Mouse (Mus musculus): ENCODE results near the gene Zmat3. TPM values are rescaled to one million over a fixed set of nuclear protein-coding genes. Genes with fewer than 3 reads are reported as not detected.

Zmat3 gene
- polyA plus RNA-seq, 1 experiment from 2014 or later: 8.2 TPM

DNA sequence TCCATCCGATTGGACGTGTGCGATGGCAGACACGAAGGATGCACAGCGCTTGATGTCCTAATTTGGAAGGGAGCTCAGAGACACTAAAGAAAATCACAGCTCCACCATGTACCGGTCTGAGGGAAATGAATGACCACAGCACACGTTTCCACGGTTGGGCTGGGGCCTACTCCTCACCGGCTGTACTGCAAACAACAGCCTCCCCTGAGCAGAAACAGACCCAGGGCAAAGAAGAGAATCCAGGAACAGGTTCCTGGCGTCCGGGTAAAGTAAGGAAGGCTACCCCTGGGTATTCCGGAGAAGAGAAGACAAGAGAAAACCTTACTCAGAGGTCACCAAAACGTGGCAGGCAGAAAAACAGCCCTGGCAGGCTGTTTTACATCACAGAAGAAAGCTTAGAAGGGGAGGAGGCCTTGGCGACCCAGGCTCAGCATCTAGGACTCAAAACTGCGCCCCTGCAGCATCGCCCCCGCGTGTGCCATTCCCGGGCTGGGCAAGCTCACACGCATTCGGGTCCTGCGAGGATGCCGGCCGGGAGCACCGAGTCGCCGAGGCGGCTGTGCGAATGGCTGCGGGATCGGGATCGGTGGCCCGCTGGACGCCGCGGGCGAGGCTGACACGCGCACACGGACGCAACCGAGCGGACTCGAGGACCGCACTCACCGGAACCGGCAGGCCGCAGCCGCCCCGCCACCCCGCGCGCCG, 821 bp downstream of the Zmat3 start:
- Histone ChIP-seq H3K9ac (peak overlapping the region; percentile 82), H3K4me3 (peak overlapping the region; percentile 75), H3K9me3 (no peaks in the 10 kb centered on the region), H3K4me2 (peak overlapping the region; percentile 88), H3K27me3 (no peaks in the 10 kb centered on the region), H3K36me3 (0 out of 2 replicates have a peak, but pooled peaks cover 4% of the 10 kb centered on the region), H3K4me1 (replicated peaks) (peaks cover 36% of the 10 kb centered on the region), H3K27ac (replicated peaks) (peak overlapping the region; percentile 93)
- WGBS: under 1% methylated on average over 39 of the region's 54 CpGs
- peak; percentile 73 for ATAC-seq (ENCODE audit: low FRiP score, low read depth)

DNA sequence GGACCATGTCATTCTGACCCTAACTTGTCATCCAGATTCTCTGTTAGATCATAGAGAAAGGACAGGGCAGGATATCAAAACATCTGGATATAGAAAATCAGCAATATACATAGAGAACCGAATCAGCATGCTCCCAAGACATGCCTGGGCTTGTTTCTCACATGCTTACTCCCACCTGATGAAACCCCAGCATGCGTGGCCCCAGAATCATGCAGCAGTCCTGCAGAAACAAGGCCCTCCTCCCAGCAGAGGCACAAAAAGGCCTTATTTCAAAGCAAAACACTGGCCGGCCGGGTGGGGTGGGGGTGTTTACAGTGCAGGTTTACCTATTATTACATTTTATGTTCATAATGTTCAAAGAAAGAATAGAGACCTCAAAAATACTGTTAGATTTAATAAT, 1.6 kb downstream of the Zmat3 start:
- H3K27me3 ChIP-seq: no peaks in the 10 kb centered on the region
- H3K27ac ChIP-seq (replicated peaks): peak overlapping the region; percentile 32; the same call in 1 of the 2 replicates
- H3K4me1 ChIP-seq (replicated peaks): peaks cover 36% of the 10 kb centered on the region

GRCm38 (mm10) chr3:32361221-32361620, 4.6 kb downstream of the Zmat3 start:
- Histone ChIP-seq H3K36me3 (0 out of 2 replicates have a peak, but pooled peaks cover 4% of the 10 kb centered on the region), H3K4me2 (no peak overlapping the region), H3K27ac (replicated peaks) (no peak overlapping the region), H3K9me3 (no peaks in the 10 kb centered on the region), H3K27me3 (no peaks in the 10 kb centered on the region), H3K4me1 (replicated peaks) (peaks cover 30% of the 10 kb centered on the region), H3K9ac (no peak overlapping the region), H3K4me3 (no peak overlapping the region)
- WGBS: 34% methylated on average over 6 of the region's 6 CpGs
- no peak for ATAC-seq (ENCODE audit: low FRiP score, low read depth)

More for the DNA sequence above, 1.6 kb downstream of the Zmat3 start:
- no peaks in the 10 kb centered on the region for H3K9me3 ChIP-seq
- peak overlapping the region; percentile 88 for H3K4me2 ChIP-seq
- ATAC-seq (ENCODE audit: low FRiP score, low read depth): no peak
- H3K4me3 ChIP-seq: peak overlapping the region; percentile 75
- peak overlapping the region; percentile 82 for H3K9ac ChIP-seq
- WGBS: 32% methylated on average over 4 of the region's 4 CpGs
- H3K36me3 ChIP-seq: 0 out of 2 replicates have a peak, but pooled peaks cover 4% of the 10 kb centered on the region

DNA sequence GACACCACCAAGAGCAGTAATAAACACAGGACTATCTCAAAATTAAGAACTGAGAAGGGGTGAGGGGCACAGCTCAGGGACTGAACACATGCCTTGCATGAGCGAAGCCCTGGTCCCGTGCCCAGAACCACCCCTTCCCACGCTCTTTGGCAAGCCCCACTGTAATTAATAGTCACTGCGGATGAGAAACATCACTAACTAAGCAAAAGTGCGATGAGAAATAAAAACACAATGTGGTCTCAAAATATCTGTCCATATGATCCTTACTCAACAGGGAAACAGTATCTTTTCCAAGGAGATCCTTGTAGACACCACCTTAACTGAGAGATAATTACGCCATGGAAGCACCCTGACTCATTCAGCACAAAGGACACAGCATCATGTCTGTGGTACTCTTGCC, 17.9 kb downstream of the Zmat3 start:
- 68% methylated on average over 6 of the region's 6 CpGs for WGBS
- Histone ChIP-seq H3K27me3 (no peaks in the 10 kb centered on the region), H3K36me3 (peaks cover 19% of the 10 kb centered on the region), H3K4me3 (no peak overlapping the region), H3K9me3 (no peaks in the 10 kb centered on the region), H3K9ac (no peak overlapping the region), H3K4me1 (replicated peaks) (no peaks in the 10 kb centered on the region), H3K27ac (replicated peaks) (no peak overlapping the region), H3K4me2 (no peak overlapping the region)
- ATAC-seq (ENCODE audit: low FRiP score, low read depth): peak; percentile 69

- Histone ChIP-seq H3K27ac (replicated peaks) (no peak overlapping the region), H3K4me2 (no peak overlapping the region), H3K9me3 (no peaks in the 10 kb centered on the region), H3K9ac (no peak overlapping the region), H3K4me1 (replicated peaks) (no peaks in the 10 kb centered on the region), H3K27me3 (no peaks in the 10 kb centered on the region), H3K4me3 (no peak overlapping the region), H3K36me3 (peaks cover 34% of the 10 kb centered on the region)
- WGBS: 89% methylated on average over 11 of the region's 11 CpGs
- ATAC-seq (ENCODE audit: low FRiP score, low read depth): 0 out of 2 replicates have a peak, but pooled peaks have one; percentile 36
Observed at GRCm38 (mm10) chr3:32345249-32345648, 20.6 kb downstream of the Zmat3 start.

DNA sequence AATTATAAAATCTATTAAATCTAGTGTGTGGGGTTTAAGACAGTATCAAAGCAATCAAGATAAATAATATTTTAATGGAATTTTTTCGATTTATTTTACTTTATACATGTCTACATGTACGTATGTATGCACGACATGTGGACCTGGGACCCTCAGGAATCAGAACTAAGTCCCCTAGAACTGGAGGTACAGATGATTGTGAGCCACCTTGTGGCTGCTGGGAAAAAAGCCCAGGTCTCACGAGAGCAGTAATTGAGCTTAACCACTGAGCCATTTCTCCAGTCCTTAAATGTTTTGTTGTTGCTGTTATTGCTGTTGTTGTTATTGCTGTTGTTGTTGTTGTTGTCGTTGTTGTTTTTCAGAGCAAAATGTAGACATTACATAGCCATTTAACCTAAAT, 21.0 kb downstream of the Zmat3 start:
- Histone ChIP-seq H3K27ac (replicated peaks) (no peak overlapping the region), H3K9ac (no peak overlapping the region), H3K4me3 (no peak overlapping the region), H3K9me3 (no peaks in the 10 kb centered on the region), H3K4me1 (replicated peaks) (no peaks in the 10 kb centered on the region), H3K4me2 (no peak overlapping the region), H3K27me3 (no peaks in the 10 kb centered on the region), H3K36me3 (peaks cover 30% of the 10 kb centered on the region)
- no peak for ATAC-seq (ENCODE audit: low FRiP score, low read depth)
- WGBS: 78% methylated on average over 5 of the region's 5 CpGs

DNA sequence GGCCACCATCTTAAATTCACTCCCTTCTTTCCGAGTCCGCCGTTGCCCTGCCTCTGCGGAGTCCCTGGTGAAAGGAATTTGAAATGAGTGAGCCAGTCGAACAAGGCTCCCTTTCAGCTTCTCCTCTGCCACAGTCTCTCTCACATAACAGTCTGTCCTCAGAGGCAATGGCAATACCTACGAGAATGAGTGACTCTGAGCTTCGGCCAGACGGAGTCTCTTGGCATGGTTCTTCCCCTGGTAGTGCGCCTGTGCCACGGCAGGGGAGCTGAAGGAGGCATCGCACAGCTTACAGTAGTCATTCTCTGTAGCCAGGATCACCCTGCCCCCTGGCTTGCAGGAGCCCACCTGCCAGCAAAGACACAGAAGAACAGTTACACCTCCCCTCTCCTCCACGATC, 22.4 kb downstream of the Zmat3 start:
- Histone ChIP-seq H3K4me1 (replicated peaks) (no peaks in the 10 kb centered on the region), H3K4me2 (no peak overlapping the region), H3K27me3 (no peaks in the 10 kb centered on the region), H3K27ac (replicated peaks) (0 out of 2 replicates have a peak overlapping the region, but pooled peaks have one; percentile 45), H3K9ac (no peak overlapping the region), H3K9me3 (no peaks in the 10 kb centered on the region), H3K4me3 (no peak overlapping the region), H3K36me3 (peaks cover 30% of the 10 kb centered on the region)
- WGBS: 77% methylated on average over 12 of the region's 12 CpGs
- peak; percentile 71; the same call in 1 of the 2 replicates for ATAC-seq (ENCODE audit: low FRiP score, low read depth)

GRCm38 (mm10) chr3:32341434-32341833, 24.4 kb downstream of the Zmat3 start:
- WGBS: 94% methylated on average over 19 of the region's 19 CpGs
- no peaks in the 10 kb centered on the region for H3K4me1 ChIP-seq (replicated peaks)

DNA sequence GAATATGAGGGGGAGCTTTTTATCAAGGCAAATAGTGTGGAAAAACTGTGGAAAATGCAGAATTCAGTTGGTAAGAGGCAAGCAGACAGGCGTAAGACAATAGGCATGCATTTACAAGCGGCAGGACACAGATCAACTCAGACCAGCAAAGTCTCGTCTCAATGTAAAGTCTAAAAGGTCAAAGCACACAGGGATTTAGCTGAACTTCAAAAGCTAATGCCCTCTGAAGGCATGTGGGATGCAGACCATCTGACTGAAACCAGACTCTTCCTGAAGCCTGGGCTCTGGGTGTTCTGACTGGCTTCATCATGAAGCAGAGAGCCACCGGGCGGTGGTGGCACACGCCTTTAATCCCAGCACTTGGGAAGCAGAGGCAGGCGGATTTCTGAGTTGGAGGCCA, 27.6 kb downstream of the Zmat3 start:
- no peak overlapping the region for H3K27ac ChIP-seq (replicated peaks)
- no peak for ATAC-seq (ENCODE audit: low FRiP score, low read depth)
- H3K9me3 ChIP-seq: no peaks in the 10 kb centered on the region
- no peak overlapping the region for H3K4me3 ChIP-seq
- no peaks in the 10 kb centered on the region for H3K4me1 ChIP-seq (replicated peaks)
- H3K9ac ChIP-seq: no peak overlapping the region
- no peak overlapping the region for H3K4me2 ChIP-seq
- H3K36me3 ChIP-seq: peaks cover 26% of the 10 kb centered on the region
- no peaks in the 10 kb centered on the region for H3K27me3 ChIP-seq
- 85% methylated on average over 7 of the region's 7 CpGs for WGBS

More at GRCm38 (mm10) chr3:32341434-32341833, 24.4 kb downstream of the Zmat3 start:
- no peak overlapping the region for H3K27ac ChIP-seq (replicated peaks)
- H3K9ac ChIP-seq: no peak overlapping the region
- H3K4me2 ChIP-seq: no peak overlapping the region
- no peak overlapping the region for H3K4me3 ChIP-seq
- no peak for ATAC-seq (ENCODE audit: low FRiP score, low read depth)
- H3K36me3 ChIP-seq: peaks cover 30% of the 10 kb centered on the region
- no peaks in the 10 kb centered on the region for H3K27me3 ChIP-seq
- H3K9me3 ChIP-seq: no peaks in the 10 kb centered on the region

DNA sequence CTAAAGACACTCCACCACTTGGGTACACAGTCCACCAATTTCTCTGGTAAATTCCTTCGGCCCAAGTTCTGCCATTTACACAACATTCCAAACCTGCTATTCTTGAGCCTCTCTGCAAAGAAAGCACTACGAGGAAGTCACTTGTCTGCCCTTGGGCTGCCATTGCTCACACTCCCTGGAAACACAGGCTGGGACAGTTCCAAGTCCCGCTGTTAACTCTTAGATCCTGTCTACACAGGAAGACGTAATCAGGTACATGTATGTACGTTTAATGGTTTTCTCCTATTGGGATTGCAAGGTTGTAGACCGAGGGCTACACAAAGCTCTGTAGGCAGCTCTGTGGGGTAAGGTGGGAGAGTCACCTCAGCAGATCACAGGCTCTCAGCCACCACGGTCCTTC, 28.0 kb downstream of the Zmat3 start:
- no peak overlapping the region for H3K27ac ChIP-seq (replicated peaks)
- H3K4me2 ChIP-seq: no peak overlapping the region
- ATAC-seq (ENCODE audit: low FRiP score, low read depth): no peak
- no peak overlapping the region for H3K9ac ChIP-seq
- H3K4me3 ChIP-seq: no peak overlapping the region
- 89% methylated on average over 7 of the region's 7 CpGs for WGBS
- peaks cover 21% of the 10 kb centered on the region for H3K36me3 ChIP-seq
- H3K27me3 ChIP-seq: no peaks in the 10 kb centered on the region
- H3K9me3 ChIP-seq: no peaks in the 10 kb centered on the region
- H3K4me1 ChIP-seq (replicated peaks): no peaks in the 10 kb centered on the region

- Histone ChIP-seq H3K4me2 (no peak overlapping the region), H3K36me3 (no peaks in the 10 kb centered on the region), H3K27ac (replicated peaks) (no peak overlapping the region), H3K4me3 (no peak overlapping the region), H3K27me3 (no peaks in the 10 kb centered on the region), H3K4me1 (replicated peaks) (no peaks in the 10 kb centered on the region), H3K9me3 (no peaks in the 10 kb centered on the region), H3K9ac (no peak overlapping the region)
- ATAC-seq (ENCODE audit: low FRiP score, low read depth): no peak
- WGBS: 84% methylated on average over 11 of the region's 11 CpGs
Observed at GRCm38 (mm10) chr3:32334901-32335300, 30.9 kb downstream of the Zmat3 start.

- H3K9me3 ChIP-seq: no peaks in the 10 kb centered on the region
- WGBS: 35% methylated on average over 7 of the region's 7 CpGs
Observed at GRCm38 (mm10) chr3:32333456-32334086, 32.2 kb downstream of the Zmat3 start.

More at GRCm38 (mm10) chr3:32333456-32334086, 32.2 kb downstream of the Zmat3 start:
- ATAC-seq (ENCODE audit: low FRiP score, low read depth): peak; percentile 87
- no peaks in the 10 kb centered on the region for H3K36me3 ChIP-seq
- no peak overlapping the region for H3K9ac ChIP-seq
- no peaks in the 10 kb centered on the region for H3K4me1 ChIP-seq (replicated peaks)
- no peak overlapping the region for H3K4me2 ChIP-seq
- H3K27me3 ChIP-seq: no peaks in the 10 kb centered on the region
- H3K4me3 ChIP-seq: no peak overlapping the region
- H3K27ac ChIP-seq (replicated peaks): no peak overlapping the region
